Mouse (Mus musculus) stomach, embryonic 15.5 days (tissue): ENCODE measurements around the gene Mier2. TPM values are rescaled to one million over a fixed set of nuclear protein-coding genes. Genes with fewer than 3 reads are reported as not detected.

Experiments used
- ATAC-seq: fragments of 200-750 bp; cut with Nextera tagmentation; 2 replicates; pipeline ENCODE4 v1.8.0; 2017; ENCODE audit warnings: low read depth, moderate number of reproducible peaks, moderate TSS enrichment; ENCODE audit not compliant: insufficient read depth, low FRiP score
- H3K27ac ChIP-seq: fragments of 300-500 bp; sonication (generic); 2 replicates; pipeline ENCODE4 v1.5.1; 2015; ENCODE audit warnings: mild to moderate bottlenecking, inconsistent platforms
- H3K27me3 ChIP-seq: fragments of 300-500 bp; sonication (generic); replicated peaks from 2 replicates; pipeline ENCODE4 v1.6.1; 2015; ENCODE audit warnings: inconsistent platforms
- H3K36me3 ChIP-seq: fragments of 300-500 bp; sonication (generic); 2 replicates; pipeline ENCODE4 v1.6.1; 2015; ENCODE audit warnings: inconsistent platforms
- H3K4me1 ChIP-seq: fragments of 300-500 bp; sonication (generic); 2 replicates; pipeline ENCODE4 v1.6.1; 2015; ENCODE audit warnings: inconsistent platforms
- H3K4me2 ChIP-seq: fragments of 300-500 bp; sonication (generic); 2 replicates; pipeline ENCODE4 v1.6.1; 2015; ENCODE audit warnings: mild to moderate bottlenecking, inconsistent platforms
- H3K4me3 ChIP-seq: fragments of 300-500 bp; sonication (generic); replicated peaks from 2 replicates; pipeline ENCODE4 v1.5.1; 2015; ENCODE audit warnings: inconsistent platforms
- H3K9ac ChIP-seq: fragments of 300-500 bp; sonication (generic); 2 replicates; pipeline ENCODE4 v1.6.1; 2015; ENCODE audit warnings: inconsistent platforms
- H3K9me3 ChIP-seq: fragments of 300-500 bp; sonication (generic); 2 replicates; pipeline ENCODE4 v1.6.1; 2016; ENCODE audit warnings: inconsistent platforms
- WGBS: fragments of 180-500 bp; shearing (Covaris S2); methylation state at CpG from one replicate; pipeline ENCODE4 v1.1.7; 2015; 5-methylcytosine and 5-hydroxymethylcytosine counted together
- polyA plus RNA-seq: library from polyadenylated mRNA; unstranded; fragments of >200 nt; fragmentation: Nextera tagmentation; extraction: Ambion mirVana; gene quantifications from 2 replicates; pipeline ENCODE4 v1.2.1, GENCODE M21; 2015

The Mier2 gene
- polyA plus RNA-seq, 1 experiment from 2014 or later, result 50.1 TPM

GRCm38 (mm10) chr10:79573611-79574010 is 18.6 kb upstream of the Mier2 start:
- ATAC-seq, result no peak
- no peak overlapping the region for H3K27ac ChIP-seq
- WGBS, result 83% methylated on average over 6 of the region's 6 CpGs
- H3K4me3 ChIP-seq, result no peak overlapping the region
- H3K27me3 ChIP-seq, result no peaks in the 10 kb centered on the region
- H3K36me3 ChIP-seq, result no peaks in the 10 kb centered on the region
- no peak overlapping the region for H3K4me2 ChIP-seq
- H3K9me3 ChIP-seq, result no peaks in the 10 kb centered on the region
- H3K9ac ChIP-seq, result no peak overlapping the region
- H3K4me1 ChIP-seq, result no peaks in the 10 kb centered on the region

GRCm38 (mm10) chr10:79571314-79571713 is 16.3 kb upstream of the Mier2 start:
- ATAC-seq, result no peak
- Histone ChIP-seq H3K4me1 (no peaks in the 10 kb centered on the region), H3K9ac (no peak overlapping the region), H3K27ac (no peak overlapping the region), H3K9me3 (no peaks in the 10 kb centered on the region), H3K4me2 (no peak overlapping the region), H3K4me3 (no peak overlapping the region), H3K27me3 (no peaks in the 10 kb centered on the region), H3K36me3 (no peaks in the 10 kb centered on the region)
- WGBS, result 97% methylated on average over 2 of the region's 2 CpGs

- H3K4me1 ChIP-seq, result no peaks in the 10 kb centered on the region
- no peak overlapping the region for H3K27ac ChIP-seq
- no peaks in the 10 kb centered on the region for H3K36me3 ChIP-seq
- WGBS, result 88% methylated on average over 5 of the region's 5 CpGs
- H3K4me3 ChIP-seq, result no peak overlapping the region
- H3K4me2 ChIP-seq, result no peak overlapping the region
- H3K9me3 ChIP-seq, result no peaks in the 10 kb centered on the region
- no peak overlapping the region for H3K9ac ChIP-seq
- H3K27me3 ChIP-seq, result no peaks in the 10 kb centered on the region
- no peak for ATAC-seq
Measured at GRCm38 (mm10) chr10:79569921-79570320, 14.9 kb upstream of the Mier2 start.

- Histone ChIP-seq H3K9ac (no peak overlapping the region), H3K4me1 (no peaks in the 10 kb centered on the region), H3K4me2 (no peak overlapping the region), H3K36me3 (no peaks in the 10 kb centered on the region), H3K4me3 (no peak overlapping the region), H3K27me3 (no peaks in the 10 kb centered on the region), H3K27ac (no peak overlapping the region), H3K9me3 (no peaks in the 10 kb centered on the region)
- WGBS, result 86% methylated on average over 2 of the region's 2 CpGs
- ATAC-seq, result no peak
Measured at GRCm38 (mm10) chr10:79559716-79560115, 4.7 kb upstream of the Mier2 start.

GRCm38 (mm10) chr10:79557496-79557895 is 2.5 kb upstream of the Mier2 start:
- H3K36me3 ChIP-seq, result no peaks in the 10 kb centered on the region
- no peak overlapping the region for H3K9ac ChIP-seq
- H3K27ac ChIP-seq, result no peak overlapping the region
- 93% methylated on average over 5 of the region's 5 CpGs for WGBS
- no peaks in the 10 kb centered on the region for H3K9me3 ChIP-seq
- H3K4me1 ChIP-seq, result peaks cover 18% of the 10 kb centered on the region
- H3K4me2 ChIP-seq, result no peak overlapping the region
- no peak for ATAC-seq
- no peak overlapping the region for H3K4me3 ChIP-seq
- no peaks in the 10 kb centered on the region for H3K27me3 ChIP-seq

GRCm38 (mm10) chr10:79556951-79557350 is 2.0 kb upstream of the Mier2 start:
- Histone ChIP-seq H3K9me3 (no peaks in the 10 kb centered on the region), H3K27ac (no peak overlapping the region), H3K9ac (no peak overlapping the region), H3K4me2 (no peak overlapping the region), H3K27me3 (no peaks in the 10 kb centered on the region), H3K4me3 (no peak overlapping the region), H3K4me1 (peaks cover 22% of the 10 kb centered on the region), H3K36me3 (no peaks in the 10 kb centered on the region)
- ATAC-seq, result no peak
- WGBS, result 89% methylated on average over 5 of the region's 5 CpGs

GRCm38 (mm10) chr10:79555238-79555724 is 282 bp upstream of the Mier2 start:
- Histone ChIP-seq H3K27me3 (no peaks in the 10 kb centered on the region), H3K27ac (peak overlapping the region; percentile 48; the same call in 1 of the 2 replicates), H3K9ac (peak overlapping the region; percentile 93), H3K4me1 (peaks cover 22% of the 10 kb centered on the region), H3K4me3 (peak overlapping the region; percentile 79), H3K9me3 (no peaks in the 10 kb centered on the region), H3K36me3 (peaks cover under 1% of the 10 kb centered on the region; the same call in 1 of the 2 replicates), H3K4me2 (peak overlapping the region; percentile 78)
- ATAC-seq, result no peak
- 22% methylated on average over 7 of the region's 7 CpGs for WGBS

GRCm38 (mm10) chr10:79553691-79554090 is 1.3 kb downstream of the Mier2 start:
- Histone ChIP-seq H3K36me3 (peaks cover 12% of the 10 kb centered on the region; the same call in 1 of the 2 replicates), H3K27ac (no peak overlapping the region), H3K4me3 (peak overlapping the region; percentile 79), H3K9ac (peak overlapping the region; percentile 93; the same call in 1 of the 2 replicates), H3K27me3 (no peaks in the 10 kb centered on the region), H3K9me3 (no peaks in the 10 kb centered on the region), H3K4me2 (peak overlapping the region; percentile 78), H3K4me1 (peaks cover 22% of the 10 kb centered on the region)
- 26% methylated on average over 10 of the region's 10 CpGs for WGBS
- no peak for ATAC-seq

GRCm38 (mm10) chr10:79553176-79553575 is 1.8 kb downstream of the Mier2 start:
- no peak for ATAC-seq
- H3K36me3 ChIP-seq, result peaks cover 17% of the 10 kb centered on the region
- no peak overlapping the region for H3K9ac ChIP-seq
- H3K27me3 ChIP-seq, result no peaks in the 10 kb centered on the region
- H3K4me1 ChIP-seq, result peaks cover 22% of the 10 kb centered on the region
- H3K4me2 ChIP-seq, result peak overlapping the region; percentile 78
- H3K4me3 ChIP-seq, result peak overlapping the region; percentile 79
- WGBS, result 89% methylated on average over 6 of the region's 6 CpGs
- H3K9me3 ChIP-seq, result no peaks in the 10 kb centered on the region
- H3K27ac ChIP-seq, result no peak overlapping the region

GRCm38 (mm10) chr10:79552531-79552930 is 2.5 kb downstream of the Mier2 start:
- no peaks in the 10 kb centered on the region for H3K27me3 ChIP-seq
- peaks cover 22% of the 10 kb centered on the region for H3K36me3 ChIP-seq
- H3K4me1 ChIP-seq, result peaks cover 22% of the 10 kb centered on the region
- no peak overlapping the region for H3K4me3 ChIP-seq
- no peak overlapping the region for H3K4me2 ChIP-seq
- 76% methylated on average over 8 of the region's 8 CpGs for WGBS
- H3K27ac ChIP-seq, result no peak overlapping the region
- H3K9me3 ChIP-seq, result no peaks in the 10 kb centered on the region
- H3K9ac ChIP-seq, result no peak overlapping the region
- no peak for ATAC-seq

- H3K4me2 ChIP-seq, result no peak overlapping the region
- no peak overlapping the region for H3K4me3 ChIP-seq
- peaks cover 37% of the 10 kb centered on the region for H3K36me3 ChIP-seq
- H3K9me3 ChIP-seq, result no peaks in the 10 kb centered on the region
- no peak overlapping the region for H3K9ac ChIP-seq
- no peaks in the 10 kb centered on the region for H3K27me3 ChIP-seq
- no peak overlapping the region for H3K27ac ChIP-seq
- H3K4me1 ChIP-seq, result peaks cover 22% of the 10 kb centered on the region
- WGBS, result 73% methylated on average over 9 of the region's 9 CpGs
- ATAC-seq, result no peak
Measured at GRCm38 (mm10) chr10:79550366-79550765, 4.6 kb downstream of the Mier2 start.

GRCm38 (mm10) chr10:79548971-79549723 is 5.9 kb downstream of the Mier2 start:
- Histone ChIP-seq H3K9me3 (no peaks in the 10 kb centered on the region), H3K4me3 (no peak overlapping the region), H3K27me3 (no peaks in the 10 kb centered on the region), H3K4me2 (no peak overlapping the region), H3K36me3 (peaks cover 46% of the 10 kb centered on the region), H3K27ac (no peak overlapping the region), H3K9ac (no peak overlapping the region), H3K4me1 (peaks cover 20% of the 10 kb centered on the region)
- ATAC-seq, result no peak
- WGBS, result 93% methylated on average over 18 of the region's 18 CpGs
